Mouse (Mus musculus) small intestine, adult 2 months (tissue): ENCODE measurements around the gene Pfdn2.
A peak's percentile ranks its signal among the peaks of the same experiment; 100 is the strongest.

Experiments used
- CTCF ChIP-seq: fragments of 200-500 bp; IDR thresholded peaks from 2 replicates; pipeline ENCODE4 v1.5.1; 2012; ENCODE audit warnings: low read depth, mild to moderate bottlenecking, control low read depth, inconsistent platforms, low read length, moderate library complexity, mixed read lengths; ENCODE audit not compliant: insufficient replicate concordance, insufficient read length; ENCODE audit errors: extremely low read depth
- POLR2A ChIP-seq: fragments of 200-500 bp; IDR thresholded peaks from 2 replicates; pipeline ENCODE4 v1.6.1; 2012; ENCODE audit warnings: low read depth, mild to moderate bottlenecking, control low read depth, inconsistent platforms, low read length, moderate library complexity

- TF ChIP-seq POLR2A (peak; percentile 23), CTCF (no peak)
Observed at GRCm38 (mm10) chr1:171328839-171329432, 16.5 kb upstream of the Pfdn2 start, which contains the start of gene Dedd.
